Mouse (Mus musculus) gastrocnemius, postnatal 25 days (tissue): ENCODE data around the gene Fyb. TPM values are rescaled to one million over a fixed set of nuclear protein-coding genes. Genes with fewer than 3 reads are reported as not detected.

Experiments used
- DNase-seq: peaks from one replicate; pipeline ENCODE4 v3.0.0; 2022
- long read RNA-seq, 2 experiments: library from polyadenylated mRNA; stranded (forward); transcript quantifications; one replicate each; pipeline ENCODE4 v2.0.0; 2021
- total RNA-seq, 2 experiments: library from RNA; stranded (reverse); gene quantifications; 1 replicate in 1 of 2; 2 replicates in 1 of 2; pipeline ENCODE4 v1.2.3; 2021

Fyb gene
- total RNA-seq: 1 to 10 TPM; 1.6 to 2.9 TPM
- long read RNA-seq, experiment 1: 0 reads
- long read RNA-seq, experiment 2: 0 reads

DNA sequence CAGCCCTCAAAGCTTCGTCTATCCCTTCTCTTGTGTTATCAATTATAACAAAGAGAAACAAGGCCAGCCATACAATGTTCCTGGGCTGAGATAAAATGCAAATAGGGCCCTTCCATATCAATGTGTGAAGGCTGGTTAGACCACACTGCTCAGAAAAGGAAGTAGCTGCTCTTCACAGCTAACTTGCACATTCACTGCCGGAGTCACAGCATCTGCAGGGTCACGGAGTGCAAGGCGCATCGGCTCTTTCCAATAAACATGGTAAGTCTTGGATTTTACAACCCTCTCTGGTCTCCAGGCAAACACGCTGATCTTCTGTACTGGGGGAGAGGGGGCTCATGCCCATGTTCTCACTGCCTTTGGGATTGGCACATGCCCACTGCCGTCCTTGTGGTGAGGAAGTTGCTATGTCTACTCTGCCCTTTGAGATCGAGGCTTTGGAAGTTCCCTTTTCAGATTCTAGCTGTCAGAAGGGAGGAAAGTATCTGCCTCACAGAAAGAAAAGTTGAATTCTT lies at the start of gene Fyb:
Gene Fyb, plus strand, starts transcription at position 201 of the 515 bp plus-strand sequence.
- DNase-seq: no peak

GRCm38 (mm10) chr15:6483561-6483960 lies 39.1 kb upstream of the Fyb start:
- no peak for DNase-seq

- no peak for DNase-seq
These were observed 30.3 kb upstream of the Fyb start for GRCm38 (mm10) chr15:6492386-6492785.

DNA sequence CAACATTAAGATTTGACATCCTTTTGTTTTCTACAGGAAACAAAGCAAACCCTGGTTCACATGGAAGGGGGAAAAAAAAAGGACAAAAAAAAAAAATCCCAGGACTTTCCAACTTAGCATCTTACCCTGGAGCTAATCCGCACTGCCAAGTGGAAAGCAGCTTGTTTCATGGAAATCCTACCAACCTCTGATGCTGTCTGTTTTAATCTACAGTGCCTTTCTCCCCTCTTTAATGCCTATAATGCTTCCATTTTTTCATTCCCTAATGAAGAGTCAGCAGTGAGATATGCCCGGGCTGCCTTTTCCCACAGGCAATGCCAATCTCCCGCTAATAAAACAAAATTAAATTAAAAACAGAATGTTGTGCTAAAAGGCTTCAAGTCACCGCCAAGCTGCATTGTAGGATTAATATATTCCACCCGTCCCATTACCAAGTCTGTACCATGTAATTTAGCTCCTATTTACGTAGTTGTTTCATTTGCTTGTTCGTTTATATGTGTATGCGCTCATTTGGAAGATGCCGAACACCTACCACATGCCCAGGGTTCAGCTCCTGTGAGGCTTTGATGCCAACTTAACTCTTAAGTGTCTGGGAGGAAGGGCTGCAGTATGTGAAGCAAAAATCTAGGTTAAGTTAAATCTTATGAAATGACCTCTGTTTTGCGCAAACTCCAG lies 24.1 kb upstream of the Fyb start:
- DNase-seq: no peak

DNA sequence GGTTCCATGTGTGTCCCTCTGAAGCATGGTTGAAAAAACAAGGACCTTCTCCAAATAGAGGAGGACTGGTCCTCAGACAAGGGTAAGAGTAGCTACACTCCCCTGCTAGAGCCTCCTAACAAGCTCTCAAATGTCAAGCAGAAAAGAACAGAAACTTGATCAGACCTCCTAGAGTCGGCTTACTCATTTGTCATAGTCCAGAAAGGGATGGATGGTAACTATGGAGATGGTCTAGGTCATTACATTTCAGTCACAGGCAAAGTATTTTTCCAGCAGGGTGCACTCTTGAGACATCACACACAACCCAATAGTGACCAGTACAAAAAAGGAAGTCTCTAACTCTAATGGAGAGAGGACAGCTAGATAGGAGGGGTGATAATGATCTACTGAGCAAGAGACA lies 21.9 kb upstream of the Fyb start:
- DNase-seq: no peak

- no peak for DNase-seq
These were observed 5.1 kb upstream of the Fyb start for GRCm38 (mm10) chr15:6517525-6517924.

DNA sequence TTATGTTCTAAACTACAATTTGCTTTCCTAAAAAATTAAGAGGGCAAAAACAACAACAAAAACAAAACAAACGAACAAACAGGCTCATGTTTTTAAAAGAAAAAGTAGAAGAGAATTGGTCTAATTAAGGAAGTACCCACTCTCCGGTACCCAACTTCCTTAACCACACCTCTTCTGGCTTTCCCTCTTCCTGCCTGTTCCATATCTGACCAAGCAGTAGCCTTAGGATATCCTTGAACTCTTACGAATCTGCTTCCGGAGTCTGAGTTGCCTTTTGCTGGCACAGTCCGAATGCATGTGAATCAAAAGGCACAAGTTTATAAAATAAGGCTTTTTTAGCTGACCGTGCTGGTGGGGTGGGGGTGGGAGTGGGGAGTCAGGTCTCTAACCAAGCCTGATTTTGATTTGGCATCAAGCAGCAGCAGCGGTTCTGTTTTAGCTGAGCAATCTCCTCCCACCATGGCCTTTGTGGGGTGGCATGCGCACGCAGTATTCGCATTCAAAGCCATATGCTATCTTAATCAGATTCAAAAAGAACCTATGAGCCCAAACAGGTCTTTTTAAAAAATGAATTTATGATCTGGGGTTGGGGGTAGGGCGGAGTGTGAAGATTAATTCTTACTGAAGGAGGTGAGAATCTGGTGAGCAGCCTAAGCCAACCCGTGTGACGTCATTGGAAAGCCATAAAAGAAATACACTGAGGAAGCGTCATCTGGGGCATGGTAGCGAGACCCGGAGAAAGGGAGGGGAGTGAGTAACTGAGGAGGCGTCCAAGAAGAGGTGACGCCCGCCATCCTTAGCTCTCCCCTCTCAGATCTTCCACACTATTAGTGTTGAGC lies 3.0 kb upstream of the Fyb start:
- DNase-seq: no peak

DNA sequence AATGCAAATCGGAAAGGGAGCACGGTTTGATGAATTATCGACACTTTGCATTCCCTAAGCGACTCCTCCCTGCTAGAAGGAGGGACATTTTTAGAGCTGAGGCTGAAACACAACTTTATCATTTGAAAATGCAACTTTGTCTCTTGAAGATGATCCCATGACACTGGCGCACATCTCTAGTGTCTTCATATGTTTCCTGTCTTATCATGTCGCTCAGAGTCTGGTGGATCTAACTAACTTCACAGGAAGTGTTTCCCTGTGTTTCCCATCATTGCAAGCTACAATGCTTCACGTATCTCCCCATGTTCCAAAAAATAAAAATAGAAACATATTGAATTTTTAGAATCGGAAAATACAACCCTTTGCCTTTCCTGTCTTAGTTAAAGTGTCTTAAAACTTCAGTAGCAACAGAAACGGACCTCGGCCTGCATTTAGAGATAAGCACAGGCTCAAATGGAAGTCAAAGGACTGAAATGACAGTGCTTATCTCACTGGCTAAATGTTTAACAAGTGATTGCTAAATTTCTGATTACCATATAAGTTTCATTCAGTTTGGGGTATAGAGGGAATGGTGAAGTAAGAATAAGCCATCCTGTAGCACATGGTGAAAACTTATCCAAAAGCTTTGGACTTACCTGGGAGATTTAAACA lies 2.0 kb upstream of the Fyb start:
- no peak for DNase-seq

GRCm38 (mm10) chr15:6524801-6525200 lies 2.1 kb downstream of the Fyb start:
- no peak for DNase-seq

DNA sequence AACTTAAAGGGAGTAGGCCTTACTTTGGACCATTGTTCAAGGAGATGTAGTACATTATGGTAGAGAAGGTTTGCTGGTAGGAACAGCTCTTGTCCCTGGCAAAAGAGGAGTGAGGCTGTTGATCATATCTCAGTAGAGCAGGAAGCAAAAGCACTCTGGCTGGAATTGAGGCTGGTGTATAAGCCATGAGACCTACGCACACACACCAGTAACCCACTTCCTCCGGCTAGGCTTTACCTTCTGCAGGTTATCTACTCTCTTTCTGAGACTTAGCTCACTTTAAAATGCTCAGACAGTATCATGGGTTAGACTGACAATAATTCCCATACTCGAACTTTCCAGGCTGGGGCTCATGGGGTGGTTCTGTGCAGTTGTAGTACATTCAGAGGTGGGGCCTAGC lies 2.7 kb downstream of the Fyb start:
- no peak for DNase-seq

DNA sequence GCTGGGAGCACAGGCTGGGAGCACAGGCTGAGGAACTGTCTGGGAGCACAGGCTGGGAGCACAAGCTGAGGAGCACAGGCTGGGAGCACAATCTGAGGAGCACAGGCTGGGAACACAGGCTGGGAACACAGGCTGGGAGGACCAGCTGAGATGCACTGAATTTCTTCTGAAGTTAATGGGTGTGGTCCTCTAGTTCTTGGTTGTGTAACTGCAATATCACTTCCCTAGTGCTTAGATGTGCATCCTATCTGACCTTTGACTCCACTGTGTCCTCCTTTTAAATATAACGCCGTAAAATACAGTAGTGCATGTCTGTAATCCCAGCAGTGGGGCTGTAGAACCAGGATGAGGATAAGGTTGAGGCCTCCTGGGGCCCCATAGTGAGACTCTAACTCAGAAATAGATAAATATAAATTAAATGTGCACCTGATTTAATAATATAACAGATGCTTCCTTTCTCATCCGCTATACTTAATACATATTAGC lies 11.2 kb downstream of the Fyb start:
- no peak for DNase-seq

DNA sequence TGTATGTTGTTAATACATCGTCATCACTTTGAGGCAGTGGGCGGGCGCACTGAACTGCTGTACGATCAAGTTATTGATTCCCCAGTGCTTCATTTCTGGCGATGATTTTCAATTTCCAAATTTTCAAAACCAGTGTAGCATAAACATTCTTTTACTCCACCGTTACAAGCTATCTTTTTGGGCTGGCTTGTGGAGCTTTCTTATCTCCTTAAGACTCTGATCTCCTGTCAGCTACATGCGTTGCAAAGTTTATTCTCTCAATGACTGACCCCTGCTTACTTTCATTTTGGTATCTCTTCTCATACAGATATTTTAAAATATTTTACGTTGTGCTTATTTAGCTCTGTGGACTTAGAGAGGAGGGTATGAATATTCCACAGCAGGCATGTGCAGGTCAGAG lies 11.9 kb downstream of the Fyb start:
- no peak for DNase-seq

GRCm38 (mm10) chr15:6539639-6540338 lies 17.1 kb downstream of the Fyb start:
- DNase-seq: no peak

DNA sequence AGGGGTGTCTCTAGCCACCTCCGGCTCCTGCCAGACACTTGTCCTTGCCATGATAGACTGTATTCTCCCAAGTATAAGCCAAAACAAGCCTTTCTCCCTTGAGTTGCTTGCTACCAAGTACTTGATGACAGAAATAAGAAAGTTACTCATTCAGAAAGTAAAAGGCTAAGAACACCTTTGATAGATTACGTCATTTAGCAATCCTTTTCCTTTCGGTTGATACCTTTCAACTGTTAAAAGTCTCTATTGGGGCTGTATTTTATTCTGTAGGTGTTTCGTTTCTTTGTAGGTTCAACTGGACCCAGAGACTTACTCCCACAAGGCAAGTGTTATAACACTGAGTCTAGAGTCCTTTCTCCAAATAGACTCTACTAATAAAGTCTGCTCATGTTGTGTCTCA lies 26.3 kb downstream of the Fyb start:
- no peak for DNase-seq

DNA sequence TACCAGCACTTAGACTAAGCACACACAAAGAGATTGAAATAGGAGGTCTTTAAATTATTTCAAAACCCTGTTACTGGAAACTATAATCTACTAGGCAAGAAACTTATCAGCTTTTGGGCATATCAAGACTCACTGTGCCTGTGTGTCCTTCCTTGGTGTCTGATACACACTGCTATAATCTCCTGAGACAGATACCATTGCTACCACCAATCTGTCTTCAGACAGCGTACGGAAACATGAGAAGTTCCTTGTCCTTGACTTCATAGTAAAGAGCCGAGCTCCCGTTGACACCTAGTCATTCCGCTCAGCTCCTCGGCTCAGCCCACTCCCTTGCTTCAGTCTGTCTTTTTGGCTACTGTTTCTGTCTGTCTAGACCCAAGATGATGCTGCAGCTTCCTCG lies 29.2 kb downstream of the Fyb start:
- DNase-seq: no peak

GRCm38 (mm10) chr15:6554742-6555141 lies 32.1 kb downstream of the Fyb start:
- DNase-seq: no peak

GRCm38 (mm10) chr15:6555536-6555935 lies 32.9 kb downstream of the Fyb start:
- no peak for DNase-seq

DNA sequence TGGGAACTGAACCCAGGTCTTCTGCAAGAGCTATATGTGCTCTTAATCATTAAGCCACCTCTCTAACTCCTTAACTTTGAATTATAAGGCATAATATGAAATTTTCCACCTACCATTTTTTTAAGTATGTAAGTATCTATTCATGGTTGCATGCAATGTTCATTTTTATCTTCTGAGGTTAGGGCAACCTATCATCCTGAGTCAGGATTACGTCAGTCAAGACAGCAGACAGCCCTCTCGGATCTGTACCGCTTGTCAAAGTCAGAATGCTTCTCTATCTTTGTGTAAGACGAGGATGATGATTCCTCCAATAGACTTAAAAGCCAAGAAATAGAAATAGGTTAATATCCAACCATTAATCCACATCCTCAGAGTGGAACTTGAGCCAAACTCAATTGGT lies 33.6 kb downstream of the Fyb start:
- DNase-seq: no peak

DNA sequence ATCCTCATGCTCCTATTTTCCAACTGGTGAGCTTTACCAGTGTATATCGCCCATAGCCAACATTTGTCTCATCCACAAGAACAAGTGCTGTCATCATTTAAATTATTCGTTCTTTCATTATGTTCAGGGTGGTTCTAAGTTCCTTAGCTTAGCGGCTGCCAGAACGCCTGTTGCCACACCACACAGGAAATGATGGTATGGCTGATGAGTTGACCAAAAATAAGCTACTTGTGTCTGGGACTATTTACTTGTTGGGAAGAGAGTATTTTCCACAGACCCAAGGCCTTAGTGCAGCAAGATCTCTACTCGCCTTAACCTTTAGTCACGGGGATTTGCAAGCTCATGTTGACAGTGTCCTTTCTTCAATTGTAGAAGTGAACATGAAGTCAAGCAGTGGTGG lies 34.3 kb downstream of the Fyb start:
- DNase-seq: no peak

GRCm38 (mm10) chr15:6557552-6557951 lies 34.9 kb downstream of the Fyb start:
- no peak for DNase-seq

- no peak for DNase-seq
These were observed 36.5 kb downstream of the Fyb start for GRCm38 (mm10) chr15:6559188-6559587.

DNA sequence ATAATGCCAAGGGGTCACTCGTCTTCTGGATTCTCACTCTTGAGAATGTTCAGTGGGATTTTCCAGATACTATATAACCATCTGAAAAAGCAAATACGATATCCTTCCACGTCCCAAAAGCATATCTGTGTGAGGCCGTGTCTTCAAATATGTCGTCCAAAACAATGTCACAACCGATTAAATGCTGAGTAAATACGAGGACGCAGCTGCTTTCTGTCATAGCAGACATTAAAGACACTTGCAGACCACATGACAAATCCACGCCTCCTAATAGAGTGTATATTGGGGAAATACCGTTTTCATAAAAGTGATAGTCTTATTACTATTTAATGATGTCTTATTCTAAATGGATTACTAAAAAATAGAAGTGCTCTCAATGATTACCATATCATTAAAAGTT lies 38.0 kb downstream of the Fyb start:
- DNase-seq: no peak
